Mouse (Mus musculus): ENCODE results near the gene Uaca.

GRCm38 (mm10) chr9:60878051-60878557 lies 83.8 kb downstream of the Uaca start:
- TF ChIP-seq EP300 (IDR thresholded peaks at IDR 0.05) = no peak
- peak; percentile 18; the same call in 1 of the 2 replicates for TF ChIP-seq CTCF (IDR thresholded peaks at IDR 0.05)

Measured in lung, postnatal 0 days (tissue).